Mouse (Mus musculus): ENCODE data around the gene Lpar2.

GRCm38 (mm10) chr8:69775149-69775534 is 47.1 kb upstream of the Lpar2 start:
- TF ChIP-seq POLR2A (IDR thresholded peaks at IDR 0.05; ENCODE audit: borderline replicate concordance, extremely low read depth, low read depth, low read length) (no peak), CTCF (IDR thresholded peaks at IDR 0.05; ENCODE audit: insufficient read depth, low read length) (no peak)
